Mouse (Mus musculus) hindbrain, embryonic 14.5 days (tissue): Measurements from ENCODE around the gene Rasgrf2. TPM values are rescaled to one million over a fixed set of nuclear protein-coding genes. Genes with fewer than 3 reads are reported as not detected.

Source experiments
- ATAC-seq: fragments of 200-750 bp; cut with Nextera tagmentation; 2 replicates; pipeline ENCODE4 v1.8.0; 2017; ENCODE audit warnings: moderate number of reproducible peaks, mild to moderate bottlenecking, moderate TSS enrichment, moderate library complexity; ENCODE audit not compliant: low FRiP score
- DNase-seq: peaks from one replicate; pipeline ENCODE4 v3.0.0-alpha.2; 2015; ENCODE audit warnings: low spot score
- H3K27ac ChIP-seq: fragments of 300-500 bp; sonication (generic); 2 replicates; pipeline ENCODE4 v1.5.1; 2014; ENCODE audit warnings: mild to moderate bottlenecking, moderate library complexity
- H3K27me3 ChIP-seq: fragments of 300-500 bp; sonication (generic); 2 replicates; pipeline ENCODE4 v1.6.1; 2014; ENCODE audit warnings: mild to moderate bottlenecking, low read length, mixed read lengths; ENCODE audit not compliant: control insufficient read depth, insufficient read depth
- H3K36me3 ChIP-seq: fragments of 300-500 bp; sonication (generic); replicated peaks from 2 replicates; pipeline ENCODE4 v1.6.1; 2014; ENCODE audit not compliant: control insufficient read depth, insufficient read depth
- H3K4me1 ChIP-seq: fragments of 300-500 bp; sonication (generic); replicated peaks from 2 replicates; pipeline ENCODE4 v1.6.1; 2014; ENCODE audit warnings: antibody characterized with exemption, low read length, mixed read lengths; ENCODE audit not compliant: control insufficient read depth, insufficient read depth
- H3K4me2 ChIP-seq: fragments of 300-500 bp; sonication (generic); replicated peaks from 2 replicates; pipeline ENCODE4 v1.6.1; 2014; ENCODE audit warnings: mild to moderate bottlenecking, moderate library complexity
- H3K4me3 ChIP-seq: fragments of 300-500 bp; sonication (generic); replicated peaks from 2 replicates; pipeline ENCODE4 v1.5.1; 2014; ENCODE audit warnings: mild to moderate bottlenecking, low read length
- H3K9ac ChIP-seq: fragments of 300-500 bp; sonication (generic); 2 replicates; pipeline ENCODE4 v1.6.1; 2014
- H3K9me3 ChIP-seq: fragments of 300-500 bp; sonication (generic); 2 replicates; pipeline ENCODE4 v1.6.1; 2016; ENCODE audit warnings: low read length; ENCODE audit not compliant: control insufficient read depth
- WGBS: fragments of 180-500 bp; shearing (Covaris S2); extraction: QIAGEN DNeasy Blood & Tissue Kit; methylation state at CpG from one replicate; pipeline ENCODE4 v1.1.7; 2014; 5-methylcytosine and 5-hydroxymethylcytosine counted together
- polyA plus RNA-seq: library from polyadenylated mRNA; unstranded; fragments of >200 nt; fragmentation: Nextera tagmentation; extraction: Ambion mirVana; gene quantifications from 2 replicates; pipeline ENCODE4 v1.2.1, GENCODE M21; 2014

Gene Rasgrf2
- polyA plus RNA-seq, 1 experiment from 2014 or later, result 6.5 TPM

GRCm38 (mm10) chr13:91884714-91885386, 246.6 kb downstream of the Rasgrf2 start:
- H3K9ac ChIP-seq, result no peak overlapping the region
- H3K36me3 ChIP-seq, result no peaks in the 10 kb centered on the region
- ATAC-seq (no peak), DNase-seq (no peak)
- 86% methylated on average over 5 of the region's 5 CpGs for WGBS
- H3K27me3 ChIP-seq, result no peaks in the 10 kb centered on the region
- H3K9me3 ChIP-seq, result no peaks in the 10 kb centered on the region
- H3K27ac ChIP-seq, result no peak overlapping the region
- no peak overlapping the region for H3K4me2 ChIP-seq
- no peak overlapping the region for H3K4me3 ChIP-seq
- H3K4me1 ChIP-seq, result no peaks in the 10 kb centered on the region

DNA sequence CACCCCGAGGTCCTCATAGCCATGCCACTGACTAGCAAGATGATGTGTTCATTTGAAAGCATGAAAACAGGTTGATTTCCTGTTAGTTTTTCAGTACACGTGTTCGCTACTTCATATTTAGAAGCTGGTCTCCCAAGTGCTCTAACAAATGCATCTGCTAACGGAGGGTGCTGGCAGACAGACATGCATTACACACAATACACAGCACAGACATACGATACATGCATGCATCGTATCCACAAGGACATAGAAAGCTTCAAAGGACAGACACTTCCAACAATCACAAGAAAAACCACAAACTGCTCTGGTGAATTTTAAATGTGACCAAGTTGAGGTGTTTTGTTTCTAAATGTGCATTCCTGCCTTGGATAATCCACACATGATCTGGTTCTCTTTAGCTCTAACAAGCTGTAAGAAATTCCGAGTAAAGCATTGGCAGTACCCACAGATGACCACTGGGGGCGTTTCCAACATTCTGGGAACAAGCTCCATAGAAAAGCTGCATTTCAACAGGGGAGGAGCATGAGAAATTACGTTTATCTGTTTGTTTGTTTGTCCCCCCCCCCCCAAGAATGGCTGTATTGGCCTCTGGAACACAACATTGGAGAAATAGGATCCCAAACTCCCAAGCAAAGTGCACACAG, 249.5 kb downstream of the Rasgrf2 start:
- H3K27me3 ChIP-seq, result no peaks in the 10 kb centered on the region
- 64% methylated on average over 9 of the region's 9 CpGs for WGBS
- ATAC-seq, result peak; percentile 53; the same call in 1 of the 2 replicates
- H3K4me1 ChIP-seq, result no peaks in the 10 kb centered on the region
- H3K4me2 ChIP-seq, result no peak overlapping the region
- H3K9ac ChIP-seq, result no peak overlapping the region
- no peak overlapping the region for H3K4me3 ChIP-seq
- DNase-seq, result peak; percentile 79
- H3K27ac ChIP-seq, result no peak overlapping the region
- H3K9me3 ChIP-seq, result no peaks in the 10 kb centered on the region
- no peaks in the 10 kb centered on the region for H3K36me3 ChIP-seq

DNA sequence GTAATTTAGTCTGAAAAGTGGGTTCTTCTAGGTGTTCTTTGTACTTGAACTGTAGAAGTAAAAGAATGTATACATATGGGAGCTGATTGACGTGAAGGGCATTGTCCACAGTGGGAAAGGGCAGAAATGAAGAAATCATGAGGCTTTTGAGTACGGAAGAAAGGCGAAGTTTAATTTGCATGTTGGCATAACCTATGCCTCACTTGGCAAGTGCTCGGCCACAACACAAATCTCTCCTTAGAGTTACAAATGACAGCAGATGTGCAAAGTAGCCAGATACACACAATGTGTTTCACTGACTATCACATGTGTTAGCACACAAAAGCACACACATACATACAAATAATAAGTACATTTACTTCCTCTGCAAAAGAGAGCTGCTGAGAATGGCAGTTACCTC, 251.2 kb downstream of the Rasgrf2 start:
- ATAC-seq, result no peak
- 82% methylated on average over 4 of the region's 4 CpGs for WGBS
- no peak overlapping the region for H3K4me2 ChIP-seq
- H3K4me1 ChIP-seq, result no peaks in the 10 kb centered on the region
- no peaks in the 10 kb centered on the region for H3K9me3 ChIP-seq
- H3K36me3 ChIP-seq, result no peaks in the 10 kb centered on the region
- no peak overlapping the region for H3K27ac ChIP-seq
- H3K9ac ChIP-seq, result no peak overlapping the region
- no peak overlapping the region for H3K4me3 ChIP-seq
- no peaks in the 10 kb centered on the region for H3K27me3 ChIP-seq
- no peak for DNase-seq

- WGBS, result 92% methylated on average over 3 of the region's 3 CpGs
- Histone ChIP-seq H3K9me3 (no peaks in the 10 kb centered on the region), H3K9ac (no peak overlapping the region), H3K27ac (no peak overlapping the region), H3K36me3 (no peaks in the 10 kb centered on the region), H3K4me2 (no peak overlapping the region), H3K27me3 (no peaks in the 10 kb centered on the region), H3K4me1 (no peaks in the 10 kb centered on the region), H3K4me3 (no peak overlapping the region)
- DNase-seq (no peak), ATAC-seq (no peak)
These were observed 253.5 kb downstream of the Rasgrf2 start for GRCm38 (mm10) chr13:91877996-91878395.

DNA sequence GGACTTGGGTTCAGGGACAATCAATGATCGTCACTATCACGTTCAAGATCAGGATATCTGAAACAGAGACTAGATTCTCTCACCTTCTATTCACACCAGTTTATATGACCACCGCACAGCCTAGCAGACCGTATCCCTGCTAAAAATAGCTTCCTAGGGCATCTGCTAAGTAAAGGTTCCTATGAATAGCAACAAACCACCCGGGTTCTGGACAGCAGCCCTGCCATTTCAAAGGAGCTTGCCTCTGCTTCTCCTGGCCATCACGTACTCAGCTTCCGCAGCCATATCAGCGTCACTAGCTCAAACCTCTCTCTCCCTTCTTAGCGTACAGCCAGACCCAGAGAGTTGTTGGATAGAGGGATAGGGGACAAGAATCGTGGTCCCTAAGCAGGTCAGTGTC, 254.1 kb downstream of the Rasgrf2 start:
- H3K4me1 ChIP-seq, result no peaks in the 10 kb centered on the region
- H3K27me3 ChIP-seq, result no peaks in the 10 kb centered on the region
- no peaks in the 10 kb centered on the region for H3K9me3 ChIP-seq
- no peaks in the 10 kb centered on the region for H3K36me3 ChIP-seq
- H3K4me2 ChIP-seq, result no peak overlapping the region
- H3K4me3 ChIP-seq, result no peak overlapping the region
- H3K27ac ChIP-seq, result no peak overlapping the region
- DNase-seq (no peak), ATAC-seq (no peak)
- 88% methylated on average over 10 of the region's 10 CpGs for WGBS
- H3K9ac ChIP-seq, result no peak overlapping the region

- no peaks in the 10 kb centered on the region for H3K9me3 ChIP-seq
- DNase-seq (no peak), ATAC-seq (no peak)
- 77% methylated on average over 5 of the region's 5 CpGs for WGBS
- no peaks in the 10 kb centered on the region for H3K36me3 ChIP-seq
- H3K4me3 ChIP-seq, result no peak within 1 kb of the TSS
- H3K9ac ChIP-seq, result no peak within 1 kb of the TSS
- H3K27ac ChIP-seq, result no peak within 1 kb of the TSS
- no peaks in the 10 kb centered on the region for H3K27me3 ChIP-seq
- H3K4me1 ChIP-seq, result no peaks in the 10 kb centered on the region
- no peak within 1 kb of the TSS for H3K4me2 ChIP-seq
These were observed 254.6 kb downstream of the Rasgrf2 start, which contains the start of gene Ckmt2 for GRCm38 (mm10) chr13:91876741-91877349. Ckmt2 (minus strand) TSS chr13:91876885.

DNA sequence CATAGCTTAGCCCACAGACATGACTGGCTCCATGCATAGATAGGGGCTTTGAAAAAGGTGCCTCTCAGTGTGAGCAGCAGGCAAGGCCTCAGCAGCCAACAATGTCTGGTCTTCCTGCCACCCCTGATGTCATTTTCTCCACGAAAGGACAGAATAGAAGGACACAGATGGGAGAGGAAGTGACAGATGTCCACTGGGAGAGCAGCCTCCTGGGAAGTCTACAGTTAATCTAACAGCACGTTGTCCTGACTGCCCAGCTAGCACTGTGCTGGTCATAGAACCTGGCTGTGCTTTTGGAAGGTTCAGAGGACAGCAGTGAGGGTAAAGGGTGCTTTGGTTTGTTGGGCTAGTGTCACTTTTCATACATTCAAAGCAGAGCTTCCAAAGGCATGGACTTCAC, 255.9 kb downstream of the Rasgrf2 start:
- H3K9me3 ChIP-seq, result no peaks in the 10 kb centered on the region
- H3K4me3 ChIP-seq, result no peak overlapping the region
- no peaks in the 10 kb centered on the region for H3K27me3 ChIP-seq
- H3K27ac ChIP-seq, result no peak overlapping the region
- 46% methylated on average over 2 of the region's 2 CpGs for WGBS
- H3K4me1 ChIP-seq, result no peaks in the 10 kb centered on the region
- H3K36me3 ChIP-seq, result no peaks in the 10 kb centered on the region
- H3K4me2 ChIP-seq, result no peak overlapping the region
- no peak for ATAC-seq
- DNase-seq, result no peak
- no peak overlapping the region for H3K9ac ChIP-seq

DNA sequence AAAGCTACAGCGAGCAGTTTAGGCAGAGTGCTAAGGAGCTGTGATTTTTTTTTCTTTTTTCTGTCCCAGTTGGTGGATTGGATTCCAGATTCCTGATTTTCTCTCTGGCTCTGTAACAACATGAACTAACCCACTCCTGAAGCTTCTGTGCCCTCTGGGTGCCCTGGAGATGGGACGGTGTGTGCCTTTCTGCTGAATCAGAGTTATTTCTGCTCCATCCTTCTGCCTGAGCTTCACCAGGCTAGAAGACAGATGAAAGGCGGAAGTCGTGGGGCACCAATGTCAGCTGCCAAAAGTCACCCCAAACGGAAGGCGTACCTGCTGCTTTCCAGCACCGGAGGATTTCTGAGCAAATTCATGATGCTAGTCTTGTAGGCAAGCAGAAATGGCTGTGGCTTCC, 256.9 kb downstream of the Rasgrf2 start:
- no peaks in the 10 kb centered on the region for H3K9me3 ChIP-seq
- no peak for ATAC-seq
- H3K4me1 ChIP-seq, result no peaks in the 10 kb centered on the region
- H3K4me3 ChIP-seq, result no peak overlapping the region
- 86% methylated on average over 7 of the region's 7 CpGs for WGBS
- no peak overlapping the region for H3K4me2 ChIP-seq
- no peaks in the 10 kb centered on the region for H3K27me3 ChIP-seq
- H3K27ac ChIP-seq, result no peak overlapping the region
- no peaks in the 10 kb centered on the region for H3K36me3 ChIP-seq
- H3K9ac ChIP-seq, result no peak overlapping the region
- DNase-seq, result no peak

- ATAC-seq, result no peak
- DNase-seq, result no peak
These were observed 257.6 kb downstream of the Rasgrf2 start for GRCm38 (mm10) chr13:91873734-91874329.

More at GRCm38 (mm10) chr13:91873734-91874329, 257.6 kb downstream of the Rasgrf2 start:
- H3K4me3 ChIP-seq, result no peak overlapping the region
- H3K36me3 ChIP-seq, result no peaks in the 10 kb centered on the region
- H3K27me3 ChIP-seq, result no peaks in the 10 kb centered on the region
- H3K27ac ChIP-seq, result no peak overlapping the region
- no peaks in the 10 kb centered on the region for H3K9me3 ChIP-seq
- H3K9ac ChIP-seq, result no peak overlapping the region
- H3K4me1 ChIP-seq, result no peaks in the 10 kb centered on the region
- 82% methylated on average over 7 of the region's 7 CpGs for WGBS
- H3K4me2 ChIP-seq, result no peak overlapping the region
